Mouse (Mus musculus) megakaryocyte, embryonic 14.5 days (primary cell): ENCODE measurements at regions not wholly inside any gene's neighbourhood (a gene's known extent, or its start where the extent isn't known, plus 50 kb on each side); places are given as distances from the start of the nearest gene placed in this dataset.
"Not testable (repeated sequence)": the region's sequence is repeated elsewhere in the genome, so short reads cannot be mapped to it uniquely, and the experiment has no call there.

Source experiments
- H3K27me3 ChIP-seq: replicated peaks from 2 replicates; pipeline ENCODE3; 2012; ENCODE audit warnings: inconsistent platforms
- H3K36me3 ChIP-seq: replicated peaks from 2 replicates; pipeline ENCODE3; 2012; ENCODE audit warnings: low read length, inconsistent platforms, mixed read lengths
- H3K4me1 ChIP-seq: 2 replicates; pipeline ENCODE4 v1.6.1; 2012; ENCODE audit warnings: inconsistent platforms
- H3K4me3 ChIP-seq: replicated peaks from 2 replicates; pipeline ENCODE3; 2012; ENCODE audit warnings: moderate library complexity, mild to moderate bottlenecking, inconsistent platforms
- H3K9me3 ChIP-seq: 2 replicates; pipeline ENCODE4 v1.6.1; 2012; ENCODE audit warnings: inconsistent platforms
- FLI1 ChIP-seq: IDR thresholded peaks from 2 replicates; pipeline ENCODE4 v1.6.1; 2012; ENCODE audit warnings: low read length, inconsistent platforms, mixed read lengths
- GATA1 ChIP-seq: IDR thresholded peaks from 3 replicates; pipeline ENCODE4 v1.6.1; 2012; ENCODE audit warnings: mixed read lengths, low read length, inconsistent platforms, borderline replicate concordance

- Histone ChIP-seq H3K4me1 (no peaks in the 10 kb centered on the region), H3K9me3 (no peaks in the 10 kb centered on the region; the same call in 1 of the 2 replicates), H3K4me3 (no peak overlapping the region), H3K36me3 (no peaks in the 10 kb centered on the region), H3K27me3 (no peaks in the 10 kb centered on the region)
- TF ChIP-seq GATA1, result no peak
- TF ChIP-seq FLI1, result no peak
Observed at GRCm38 (mm10) chr7:83382803-83383363, 201.8 kb upstream of the Tmc3 start.

- no peaks in the 10 kb centered on the region for H3K27me3 ChIP-seq
- no peak overlapping the region for H3K4me3 ChIP-seq
- H3K36me3 ChIP-seq, result no peaks in the 10 kb centered on the region
- TF ChIP-seq GATA1 (no peak), FLI1 (no peak)
- H3K9me3 ChIP-seq, result no peaks in the 10 kb centered on the region
- no peaks in the 10 kb centered on the region for H3K4me1 ChIP-seq
Observed at GRCm38 (mm10) chr7:83391388-83391787, 193.3 kb upstream of the Tmc3 start.

DNA sequence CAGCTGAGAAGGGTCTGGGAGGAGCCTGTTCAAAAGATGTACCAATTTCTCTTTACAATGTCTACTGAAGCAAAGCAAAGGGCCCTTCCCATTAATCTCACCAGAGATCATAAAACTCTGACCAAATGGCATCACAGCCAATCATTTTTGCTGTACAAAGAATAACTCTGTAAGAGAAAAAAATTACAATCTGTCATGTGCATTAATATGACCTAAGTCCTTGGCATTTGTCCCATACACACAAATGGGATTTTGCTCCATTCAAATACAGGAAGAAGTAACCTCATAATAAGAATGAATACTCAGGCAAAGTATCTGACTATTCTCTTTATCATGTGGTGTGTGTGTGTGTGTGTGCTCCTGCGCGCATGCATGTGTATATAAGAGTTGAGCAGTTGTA, 192.5 kb upstream of the Tmc3 start:
- TF ChIP-seq FLI1, result no peak
- TF ChIP-seq GATA1, result no peak

GRCm38 (mm10) chr7:83392625-83393024, 192.1 kb upstream of the Tmc3 start:
- no peaks in the 10 kb centered on the region for H3K4me1 ChIP-seq
- H3K9me3 ChIP-seq, result no peaks in the 10 kb centered on the region
- no peak overlapping the region for H3K4me3 ChIP-seq
- H3K27me3 ChIP-seq, result no peaks in the 10 kb centered on the region
- H3K36me3 ChIP-seq, result no peaks in the 10 kb centered on the region
- no peak for TF ChIP-seq GATA1
- TF ChIP-seq FLI1, result no peak

More for the DNA sequence above, 192.5 kb upstream of the Tmc3 start:
- no peak overlapping the region for H3K4me3 ChIP-seq
- no peaks in the 10 kb centered on the region for H3K27me3 ChIP-seq
- H3K36me3 ChIP-seq, result no peaks in the 10 kb centered on the region
- no peaks in the 10 kb centered on the region for H3K4me1 ChIP-seq
- H3K9me3 ChIP-seq, result no peaks in the 10 kb centered on the region

DNA sequence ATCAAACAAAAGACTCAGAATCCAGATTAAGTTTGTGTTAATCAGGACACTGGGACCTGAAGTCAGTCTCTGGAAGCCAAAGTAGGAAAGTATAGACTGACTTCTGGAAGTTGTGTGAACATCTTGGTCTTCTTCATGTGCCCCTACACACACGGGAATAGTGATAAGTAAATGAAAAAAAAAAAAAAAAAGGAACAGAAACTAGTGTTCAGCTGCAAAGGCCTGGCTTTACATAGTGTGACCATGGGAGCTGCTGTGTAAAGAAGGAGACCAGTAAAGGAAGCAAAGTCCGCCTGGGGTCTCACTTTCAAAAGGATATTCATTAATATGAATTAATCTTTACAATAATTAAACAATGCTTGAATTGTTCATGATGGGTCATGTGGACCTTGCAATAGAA, 190.6 kb upstream of the Tmc3 start:
- Histone ChIP-seq H3K27me3 (no peaks in the 10 kb centered on the region), H3K4me3 (no peak overlapping the region), H3K36me3 (no peaks in the 10 kb centered on the region), H3K9me3 (no peaks in the 10 kb centered on the region), H3K4me1 (no peaks in the 10 kb centered on the region)
- TF ChIP-seq FLI1 (no peak), GATA1 (no peak)

DNA sequence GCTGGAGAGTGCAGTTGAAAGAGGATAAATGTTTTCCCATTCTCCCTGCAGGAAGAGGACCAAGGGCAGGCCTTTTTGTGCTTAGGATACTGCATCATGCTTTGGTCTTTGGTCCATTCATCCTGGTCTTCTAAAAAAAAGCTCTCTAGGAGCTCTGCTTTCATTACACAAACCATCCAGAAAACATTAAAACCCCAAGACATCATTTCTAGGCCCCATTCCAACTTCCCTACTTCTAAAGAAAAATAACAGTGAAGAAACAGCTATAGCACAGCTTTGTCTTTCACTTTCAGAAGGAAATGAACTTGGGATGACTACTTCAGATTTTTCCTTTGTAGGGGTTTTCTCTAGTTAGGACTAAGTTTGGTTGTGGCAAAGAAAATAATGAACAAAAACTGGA, 185.1 kb upstream of the Tmc3 start:
- no peak for TF ChIP-seq GATA1
- no peak for TF ChIP-seq FLI1
- H3K4me1 ChIP-seq, result no peaks in the 10 kb centered on the region

GRCm38 (mm10) chr7:83401001-83401400, 183.7 kb upstream of the Tmc3 start:
- TF ChIP-seq GATA1 (no peak), FLI1 (no peak)
- 0 out of 2 replicates have a peak, but pooled peaks cover 2% of the 10 kb centered on the region for H3K9me3 ChIP-seq
- no peaks in the 10 kb centered on the region for H3K36me3 ChIP-seq
- H3K27me3 ChIP-seq, result no peaks in the 10 kb centered on the region
- H3K4me1 ChIP-seq, result no peaks in the 10 kb centered on the region
- H3K4me3 ChIP-seq, result no peak overlapping the region

More for the DNA sequence above, 185.1 kb upstream of the Tmc3 start:
- H3K9me3 ChIP-seq, result 0 out of 2 replicates have a peak, but pooled peaks cover 2% of the 10 kb centered on the region
- H3K36me3 ChIP-seq, result no peaks in the 10 kb centered on the region
- H3K4me3 ChIP-seq, result no peak overlapping the region
- no peaks in the 10 kb centered on the region for H3K27me3 ChIP-seq

- H3K9me3 ChIP-seq, H3K27me3 ChIP-seq, H3K4me3 ChIP-seq, H3K4me1 ChIP-seq, H3K36me3 ChIP-seq: not testable (repeated sequence)
Observed at GRCm38 (mm10) chr7:83412745-83413144, 172.0 kb upstream of the Tmc3 start.

DNA sequence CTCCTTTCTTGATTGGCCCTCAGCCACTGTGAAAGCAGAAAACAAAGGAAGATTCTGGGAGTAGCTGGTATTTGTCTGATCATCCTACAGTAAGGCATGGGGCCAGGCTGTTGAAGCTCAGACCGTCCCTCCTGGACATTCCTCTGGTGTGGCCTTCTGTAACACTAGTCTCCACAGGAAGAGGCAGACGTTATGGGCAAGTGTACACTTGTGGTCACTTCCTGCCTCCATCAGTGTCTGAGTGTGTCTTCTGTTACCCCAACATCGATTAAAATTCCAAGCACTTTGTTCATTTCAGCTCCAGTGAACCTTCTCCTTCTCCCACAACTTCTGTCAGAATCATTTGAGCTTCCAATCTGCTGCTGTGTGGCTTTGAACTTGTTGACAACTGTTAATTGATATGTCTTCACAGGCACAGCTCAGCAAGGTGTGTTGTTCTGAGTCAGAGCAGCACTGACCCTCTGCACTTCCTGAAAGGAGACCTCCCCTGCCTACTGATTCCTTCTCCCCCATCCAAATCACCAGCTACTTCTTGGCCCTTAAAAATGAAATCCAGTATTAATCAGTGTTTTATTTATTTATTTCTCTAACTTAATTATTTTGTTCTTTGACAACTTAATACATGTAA, 154.7 kb upstream of the Tmc3 start:
- Histone ChIP-seq H3K27me3 (no peaks in the 10 kb centered on the region), H3K4me3 (no peak overlapping the region), H3K9me3 (no peaks in the 10 kb centered on the region), H3K4me1 (no peaks in the 10 kb centered on the region), H3K36me3 (no peaks in the 10 kb centered on the region)
- no peak for TF ChIP-seq GATA1
- TF ChIP-seq FLI1, result no peak

GRCm38 (mm10) chr7:83431094-83431493, 153.6 kb upstream of the Tmc3 start:
- no peaks in the 10 kb centered on the region for H3K27me3 ChIP-seq
- TF ChIP-seq FLI1 (no peak), GATA1 (no peak)
- no peaks in the 10 kb centered on the region for H3K9me3 ChIP-seq
- no peaks in the 10 kb centered on the region for H3K36me3 ChIP-seq
- H3K4me1 ChIP-seq, result no peaks in the 10 kb centered on the region
- H3K4me3 ChIP-seq, result no peak overlapping the region
